Comparison of ENCODE assay signal across 23 mouse cellular contexts in genomic region chr9:52917516-52917915, GRCm38 (mm10).
A peak's percentile ranks its signal among the peaks of the same experiment; 100 is the strongest.
DNase-seq lines count a peak whose midpoint lies in the region; ATAC-seq and TF ChIP-seq lines count a peak whose summit lies in the region.
"Had no signal": no experiment of that assay in that cellular context is flagged by ENCODE, and none has a peak within 500 bp of the region (broad histone marks: within the 10 kb centered on the region; RNA-seq: fewer than 3 reads in every experiment).

No protein-coding gene starts in this region.

- H3K27me3 ChIP-seq in heart, adult 2 months (ENCODE audit: control insufficient read depth, insufficient read depth, low read length): no peaks in the 10 kb centered on the region
- no peaks in the 10 kb centered on the region for H3K27me3 ChIP-seq in Patski
- H3K27me3 ChIP-seq: embryonic facial prominence, embryonic 15.5 days; forebrain, embryonic 12.5 days; hindbrain, embryonic 13.5 days; liver, embryonic 15.5 days; stomach, embryonic 15.5 days had no signal

- peak; percentile 11 to 40 for DNase-seq in heart, adult 18-20 months
- DNase-seq in heart, adult 2 months: no peak
- peak; percentile 3 for DNase-seq in lung, postnatal 25 days (ENCODE audit: low spot score)
- no peak for DNase-seq in lung, postnatal 4 days
- DNase-seq in Patski (ENCODE audit: low read depth, low spot score): no peak
- DNase-seq in fibroblast of lung, adult 2 months (ENCODE audit: low read depth): peak; percentile 68
- no peak for DNase-seq in embryo, embryonic 10.5 days (ENCODE audit: low spot score)
- DNase-seq: cerebellum, adult 11 months; cerebellum, postnatal 14 days; embryo, embryonic 11 days; gastrocnemius, postnatal 10 days; kidney, adult 9 months; kidney, postnatal 36 days; midbrain, embryonic 14.5 days; right cerebral cortex, postnatal 14 days; thymus, adult 2 months had no signal

- H3K36me3 ChIP-seq in heart, adult 2 months (ENCODE audit: control insufficient read depth, insufficient read depth, low read length): no peaks in the 10 kb centered on the region
- H3K36me3 ChIP-seq: embryonic facial prominence, embryonic 15.5 days; forebrain, embryonic 12.5 days; hindbrain, embryonic 13.5 days; liver, embryonic 15.5 days; stomach, embryonic 15.5 days had no signal

- ATAC-seq in Patski: peak; percentile 76

- CTCF ChIA-PET in Patski (lab: Charles Lee): no interaction called here

- no peak for TF ChIP-seq CTCF in heart, adult 2 months (IDR thresholded peaks at IDR 0.05)
- no peak for TF ChIP-seq CTCF in Patski (IDR thresholded peaks at IDR 0.05)

- H3K9ac ChIP-seq in heart, adult 2 months (ENCODE audit: low read depth, low read length): no peak overlapping the region
- H3K9ac ChIP-seq: embryonic facial prominence, embryonic 15.5 days; forebrain, embryonic 12.5 days; hindbrain, embryonic 13.5 days; liver, embryonic 15.5 days; stomach, embryonic 15.5 days had no signal

- 64% methylated on average over 4 of the region's 4 CpGs for WGBS in heart, adult 2 months

- intact Hi-C loops in heart, adult 2 months (cut with DNase I): no loop called here

- no peaks in the 10 kb centered on the region for H3K4me1 ChIP-seq in heart, adult 2 months (ENCODE audit: control insufficient read depth, insufficient read depth, low read length)
- H3K4me1 ChIP-seq: embryonic facial prominence, embryonic 15.5 days; forebrain, embryonic 12.5 days; hindbrain, embryonic 13.5 days; liver, embryonic 15.5 days; megakaryocyte, embryonic 14.5 days; stomach, embryonic 15.5 days had no signal

- H3K79me2 ChIP-seq in heart, adult 2 months (replicated peaks; ENCODE audit: control insufficient read depth, insufficient read depth, low read length): no peaks in the 10 kb centered on the region

- TF ChIP-seq EP300 in heart, adult 2 months (IDR thresholded peaks at IDR 0.05; ENCODE audit: insufficient read depth, low read depth, low read length): no peak

- in situ Hi-C loops in Patski (cut with MboI; ENCODE audit: low pct_unique_long_range_greater_than_20kb): no loop called here

- POLR2A ChIA-PET in Patski (lab: Charles Lee): interaction anchor here (0.7 kb wide), 1 partner anchor 593 kb away, joined by 3 read pairs; no protein-coding TSS in a partner anchor

- no peak overlapping the region for H3K27ac ChIP-seq in heart, adult 2 months
- H3K27ac ChIP-seq: embryonic facial prominence, embryonic 15.5 days; forebrain, embryonic 12.5 days; hindbrain, embryonic 13.5 days; liver, embryonic 15.5 days; stomach, embryonic 15.5 days had no signal

- H3K4me3 ChIP-seq in heart, adult 2 months: no peak overlapping the region
- H3K4me3 ChIP-seq: embryonic facial prominence, embryonic 15.5 days; forebrain, embryonic 12.5 days; hindbrain, embryonic 13.5 days; liver, embryonic 15.5 days; megakaryocyte, embryonic 14.5 days; myocyte; stomach, embryonic 15.5 days had no signal

- TF ChIP-seq POLR2A in heart, adult 2 months (IDR thresholded peaks at IDR 0.05; ENCODE audit: insufficient read depth, low read depth, low read length): no peak

Comparison
In these comparisons a context has a peak if more than half of its experiments do, and no peak if none do; other contexts are left out.
1. DNase-seq: peak in heart, adult 18-20 months (2 of 2), lung, postnatal 25 days (single experiment) and fibroblast of lung, adult 2 months (single experiment); none in heart, adult 2 months (0 of 2), lung, postnatal 4 days (0 of 2), Patski (single experiment) and embryo, embryonic 10.5 days (single experiment).